Mouse (Mus musculus) hematopoietic stem cell, adult 5-6 weeks (primary cell): ENCODE measurements around the gene Gm21954. TPM values are rescaled to one million over a fixed set of nuclear protein-coding genes. Genes with fewer than 3 reads are reported as not detected.
A peak's percentile ranks its signal among the peaks of the same experiment; 100 is the strongest.

Experiments
- ATAC-seq, 2 experiments: fragments of 125-278 bp in 1 of 2; replicated peaks in 1 of 2; 2 replicates each; pipeline ENCODE4 v1.8.0; 2016 to 2017; ENCODE audit warnings: inconsistent platforms in 2 of 2, mild to moderate bottlenecking in 2 of 2, moderate number of reproducible peaks in 2 of 2, low read depth in 1 of 2, moderate TSS enrichment in 1 of 2; ENCODE audit not compliant: low FRiP score in 2 of 2, poor library complexity in 2 of 2, severe bottlenecking in 2 of 2, insufficient read depth in 1 of 2, low TSS enrichment in 1 of 2
- total RNA-seq: library from RNA; stranded (forward); fragments of 172-1452, 232-1000 nt; gene quantifications from 2 replicates; pipeline ENCODE4 v1.2.3, GENCODE M21; 2017

The Gm21954 gene
- not detected in 2 replicates for total RNA-seq

- ATAC-seq = no peak
These were observed at the start of gene Gm21954 for GRCm38 (mm10) chr3:55472110-55472509. Gene Gm21954 (minus strand): TSS chr3:55472210.

GRCm38 (mm10) chr3:55521776-55522175, 49.8 kb upstream of the Gm21954 start:
- no peak for ATAC-seq

DNA sequence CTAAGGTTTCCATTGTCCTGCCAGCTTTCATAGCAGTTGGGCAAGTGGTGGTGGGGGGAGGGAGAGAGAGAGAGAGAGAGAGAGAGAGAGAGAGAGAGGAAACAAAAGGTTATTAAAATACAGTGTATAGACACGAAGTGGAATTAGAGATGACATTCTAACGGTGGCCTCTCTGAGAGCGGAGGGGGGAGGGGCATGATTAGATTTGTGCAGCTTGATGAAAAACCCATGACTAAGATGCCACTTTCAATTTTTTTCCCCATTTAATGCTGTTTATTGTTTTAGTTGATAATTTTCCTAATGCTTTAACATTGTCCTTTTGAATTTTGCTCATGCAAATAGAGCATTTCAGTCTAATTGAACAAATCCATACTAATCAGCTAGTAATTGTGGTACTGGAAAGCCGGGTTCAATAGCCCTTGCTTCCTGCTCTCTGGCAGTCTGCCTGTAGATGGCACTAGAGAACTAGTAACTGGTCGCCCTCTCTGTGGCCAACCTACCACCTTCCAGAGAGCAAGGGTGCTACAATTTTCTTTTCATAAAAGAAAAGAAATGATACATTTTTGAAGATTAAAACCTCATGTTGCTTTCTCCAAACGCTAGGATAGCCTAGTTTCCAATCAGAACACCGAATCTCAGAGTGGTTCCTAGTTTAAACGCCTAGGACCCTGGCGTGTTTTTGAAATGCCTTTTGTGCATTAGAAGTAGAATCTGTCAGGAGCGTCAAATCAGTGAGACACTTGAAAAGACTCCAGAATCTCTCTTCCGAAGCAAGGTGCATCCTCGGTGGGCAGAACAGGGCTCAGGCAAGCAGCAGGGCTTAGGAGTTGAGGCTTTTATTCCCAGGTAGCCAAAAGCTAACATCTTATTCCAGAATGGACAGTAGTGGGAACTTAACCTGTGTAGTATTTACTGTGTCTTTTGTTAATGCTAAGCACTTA, 48.5 kb upstream of the Gm21954 start:
- ATAC-seq = peak; percentile 76 to 77

GRCm38 (mm10) chr3:55517454-55518014, 45.5 kb upstream of the Gm21954 start:
- ATAC-seq = peak; percentile 58 to 61

- ATAC-seq = no peak
These were observed 44.0 kb upstream of the Gm21954 start for GRCm38 (mm10) chr3:55515966-55516365.

DNA sequence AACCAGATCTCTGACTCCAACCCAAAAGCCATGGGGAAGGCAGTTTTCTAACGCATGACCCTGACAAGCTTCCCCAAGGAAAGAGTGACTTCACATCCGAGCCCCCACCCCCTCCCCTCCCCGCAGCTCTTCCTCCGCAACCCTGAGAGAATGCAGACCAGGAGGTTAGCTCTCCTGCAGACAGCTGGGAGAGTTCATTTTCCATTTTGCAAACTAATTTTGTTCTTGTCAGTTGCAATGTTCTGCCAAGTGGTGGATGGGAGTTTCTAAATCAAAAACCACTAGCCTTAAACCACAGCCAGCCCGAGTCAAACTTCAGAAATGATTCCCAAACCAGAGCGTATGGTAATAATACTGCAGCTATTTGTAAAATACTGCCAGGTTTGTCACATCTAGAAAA, 39.6 kb upstream of the Gm21954 start:
- peak; percentile 32; a peak in 2 of 4 replicates for ATAC-seq

DNA sequence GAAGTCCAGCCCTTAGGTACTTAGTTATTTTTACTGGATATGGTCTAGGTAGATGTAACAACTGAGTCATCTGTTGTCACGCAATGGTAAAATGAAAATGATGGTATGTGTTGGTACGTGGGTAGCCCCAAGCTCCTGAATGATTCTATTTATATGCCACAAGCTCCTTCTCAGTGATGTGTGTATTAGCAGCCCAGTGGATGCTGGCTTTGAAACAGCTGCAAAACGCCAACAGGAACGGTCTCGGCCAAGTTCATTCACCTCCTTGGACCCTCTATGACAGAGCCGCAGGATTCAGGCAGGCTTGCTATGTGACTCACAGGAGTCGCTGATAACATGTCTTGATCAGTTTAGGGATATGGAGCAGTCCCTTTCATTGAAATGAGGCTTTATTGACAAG, 38.2 kb upstream of the Gm21954 start:
- ATAC-seq = no peak

- no peak for ATAC-seq
These were observed 27.3 kb upstream of the Gm21954 start for GRCm38 (mm10) chr3:55499298-55499697.

GRCm38 (mm10) chr3:55496462-55496941, 24.5 kb upstream of the Gm21954 start:
- ATAC-seq = no peak

- ATAC-seq = no peak
These were observed 23.9 kb upstream of the Gm21954 start for GRCm38 (mm10) chr3:55495866-55496265.

DNA sequence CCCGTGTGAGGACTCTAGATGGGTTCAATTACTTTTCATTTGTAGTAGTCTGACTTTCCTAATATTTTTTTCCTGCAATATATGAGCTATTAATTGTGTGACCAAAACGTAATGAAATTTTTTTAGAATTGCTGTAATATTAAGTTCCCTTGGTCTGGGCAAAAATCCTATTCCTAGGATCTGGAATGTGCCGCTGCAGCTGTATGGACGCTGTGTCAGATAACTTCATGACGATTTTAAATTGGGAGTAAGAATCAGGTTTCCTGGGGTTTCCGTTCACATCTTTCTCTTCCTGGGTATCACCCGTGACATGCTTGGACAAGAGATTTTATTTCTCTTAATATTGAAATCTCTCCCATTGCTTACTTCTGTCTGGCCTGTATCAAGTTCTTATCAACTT, 23.2 kb upstream of the Gm21954 start:
- ATAC-seq = no peak

DNA sequence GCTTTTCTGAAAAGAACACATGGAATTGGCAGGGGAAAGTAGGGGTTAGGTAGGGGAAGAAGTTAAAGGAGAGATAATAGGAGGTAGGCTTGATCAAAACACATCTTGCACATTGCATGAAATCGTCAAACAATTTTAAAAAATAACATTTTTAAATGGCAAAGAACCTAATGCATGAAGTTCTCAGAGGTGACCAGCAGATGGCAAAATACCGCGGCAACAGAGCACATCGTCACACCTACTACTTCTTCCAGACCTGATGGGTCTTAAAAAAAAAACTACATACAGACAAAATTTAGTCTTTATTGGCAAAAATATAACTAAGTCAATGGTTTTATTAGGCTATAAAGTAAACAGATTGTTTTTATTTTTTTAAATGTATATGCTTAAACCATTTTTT, 22.3 kb upstream of the Gm21954 start:
- peak in 1 of 2 experiments; percentile 56; a peak in 1 of 4 replicates for ATAC-seq

- ATAC-seq = no peak
These were observed 20.0 kb upstream of the Gm21954 start for GRCm38 (mm10) chr3:55492021-55492420.

DNA sequence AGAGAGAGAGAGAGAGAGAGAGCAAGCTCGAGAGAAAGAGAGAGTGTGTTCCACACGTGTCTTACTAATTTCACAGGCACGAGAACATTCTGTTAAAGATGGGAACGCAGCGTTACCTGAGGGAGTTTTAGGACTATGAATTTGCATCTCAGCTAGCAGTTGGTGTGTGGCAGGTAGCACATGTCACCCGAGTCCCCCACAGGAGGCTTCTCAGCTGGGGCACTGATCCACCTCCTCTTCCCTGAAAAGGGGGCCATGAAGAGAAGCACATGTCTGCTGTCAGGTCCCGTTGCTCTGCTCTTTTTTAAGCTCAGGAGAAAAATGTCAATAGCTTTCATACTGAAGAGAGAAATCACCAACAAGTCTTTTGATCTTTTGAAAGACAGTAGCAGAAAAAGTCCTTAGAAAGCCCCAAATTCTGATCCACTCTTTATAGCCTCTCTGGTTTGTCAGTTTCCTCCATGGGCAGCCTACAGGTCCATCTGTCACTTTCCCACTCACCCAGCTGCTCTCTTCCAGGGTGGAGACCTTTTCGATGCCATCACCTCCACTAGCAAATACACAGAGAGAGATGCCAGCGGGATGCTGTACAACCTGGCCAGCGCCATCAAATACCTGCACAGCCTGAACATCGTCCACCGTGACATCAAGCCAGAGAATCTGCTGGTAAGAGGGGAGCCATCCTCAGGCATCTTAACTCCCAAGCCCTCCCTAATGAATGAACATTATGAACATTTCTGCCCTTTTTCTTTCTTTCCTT, 17.4 kb upstream of the Gm21954 start:
- no peak for ATAC-seq

DNA sequence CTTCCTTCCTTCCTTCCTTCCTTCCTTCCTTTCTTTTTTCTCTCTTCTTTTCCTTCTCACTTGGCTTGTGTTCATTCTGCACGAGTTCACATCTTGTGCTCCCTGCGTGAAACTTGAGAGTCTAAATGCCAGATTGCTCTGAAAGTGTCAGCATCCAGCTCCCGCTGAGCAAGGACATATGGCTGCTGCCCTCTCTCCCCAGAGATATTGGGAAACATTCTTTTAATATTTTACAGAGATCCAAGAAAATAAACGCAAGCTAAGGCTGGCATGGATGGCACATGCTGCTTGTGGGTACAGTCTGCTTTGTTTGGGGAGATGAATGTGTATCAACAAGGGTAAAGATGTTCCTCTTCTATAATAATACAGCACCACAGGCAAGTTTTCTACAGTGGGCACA, 11.3 kb upstream of the Gm21954 start:
- ATAC-seq = no peak

DNA sequence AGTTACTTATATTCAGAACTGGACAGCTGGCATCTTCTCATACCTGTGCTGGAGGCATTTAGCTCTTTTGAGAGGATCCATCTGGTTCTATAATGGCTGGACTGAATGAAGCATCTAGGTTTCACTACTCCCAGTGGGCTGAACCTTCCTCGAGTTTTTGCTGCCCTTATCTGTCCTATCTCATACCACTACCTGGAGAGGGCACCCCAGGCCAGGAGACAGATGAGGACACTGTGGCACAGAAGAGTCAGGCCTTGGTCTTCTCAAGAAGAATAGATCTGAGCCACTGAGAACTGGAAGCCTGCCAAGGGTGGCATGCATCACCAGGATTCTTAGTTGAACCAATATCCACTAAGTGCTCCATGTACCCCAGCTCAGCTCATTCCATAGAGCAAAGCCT, 9.1 kb upstream of the Gm21954 start:
- ATAC-seq = no peak

DNA sequence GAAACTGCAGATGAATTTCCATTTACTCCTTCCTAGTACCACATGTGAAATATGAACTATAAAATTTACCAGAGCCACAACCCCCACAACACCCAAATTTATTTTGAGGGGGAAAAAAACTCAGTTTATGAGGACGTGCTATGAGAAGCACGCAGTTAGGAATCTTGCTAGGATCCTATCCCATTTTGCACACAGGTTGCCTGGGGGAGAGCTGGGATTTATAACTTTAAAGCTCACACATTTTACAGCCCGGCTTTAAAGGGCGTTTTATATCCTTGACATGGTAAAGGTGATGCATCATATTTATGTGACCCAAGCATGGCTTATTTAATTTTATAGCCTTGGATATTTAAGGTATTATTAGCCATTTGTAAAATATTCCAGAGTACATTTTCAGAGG, 7.3 kb upstream of the Gm21954 start:
- ATAC-seq = no peak

DNA sequence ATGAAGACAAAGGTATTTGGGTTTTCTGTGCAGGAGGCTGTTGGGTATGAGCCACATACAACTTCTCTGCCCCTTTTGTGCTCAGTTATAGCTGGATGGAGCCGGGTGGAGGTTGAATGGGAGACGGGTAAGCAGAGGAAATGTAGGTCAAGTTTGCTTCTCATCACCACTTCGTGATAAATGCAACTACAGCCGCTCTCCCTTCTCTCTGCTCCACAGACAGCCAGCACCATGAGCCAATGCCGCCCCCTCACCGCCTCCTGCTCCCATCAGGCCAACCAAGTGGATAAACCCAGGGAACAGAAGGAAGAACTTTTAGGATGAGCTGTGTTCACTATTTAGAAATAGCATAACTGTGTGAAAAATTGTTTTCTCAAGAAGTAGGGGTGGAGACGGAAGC, 4.7 kb upstream of the Gm21954 start:
- no peak for ATAC-seq
